Mouse (Mus musculus) ES-E14 (cell line): Measurements from ENCODE around the gene Gbf1. TPM values are rescaled to one million over a fixed set of nuclear protein-coding genes. Genes with fewer than 3 reads are reported as not detected.
"Not testable (repeated sequence)": the region's sequence is repeated elsewhere in the genome, so short reads cannot be mapped to it uniquely, and the experiment has no call there.

ENCODE experiments used
- DNase-seq: peaks from one replicate; pipeline ENCODE4 v3.0.0-alpha.2; 2013; ENCODE audit warnings: low read depth, low spot score
- H3K27ac ChIP-seq: 2 replicates; pipeline ENCODE4 v1.5.1; 2012; ENCODE audit warnings: low read depth, mild to moderate bottlenecking, low read length, moderate library complexity, mixed read lengths; ENCODE audit not compliant: poor library complexity, insufficient read depth, severe bottlenecking
- H3K36me3 ChIP-seq: 2 replicates; pipeline ENCODE4 v1.6.1; 2012; ENCODE audit warnings: mild to moderate bottlenecking, low read length, moderate library complexity, mixed read lengths; ENCODE audit not compliant: control insufficient read depth, poor library complexity, insufficient read depth, severe bottlenecking
- H3K4me1 ChIP-seq, 2 experiments: fragments of 150-350 bp in 1 of 2; sonication (generic) in 1 of 2; 2 replicates each; pipeline ENCODE4 v1.6.1; 2012; ENCODE audit warnings: low read length in 2 of 2, mild to moderate bottlenecking in 1 of 2, mixed read lengths in 1 of 2; ENCODE audit not compliant: control insufficient read depth in 2 of 2, insufficient read depth in 2 of 2, poor library complexity in 1 of 2
- H3K4me3 ChIP-seq, 2 experiments: fragments of 150-350 bp in 1 of 2; sonication (generic) in 1 of 2; 2 replicates each; pipeline ENCODE4 v1.5.1; 2012; ENCODE audit warnings: low read length in 2 of 2, low read depth in 1 of 2, mild to moderate bottlenecking in 1 of 2, mixed read lengths in 1 of 2; ENCODE audit not compliant: insufficient read depth in 1 of 2, poor library complexity in 1 of 2, severe bottlenecking in 1 of 2
- H3K9ac ChIP-seq: 2 replicates; pipeline ENCODE4 v1.6.1; 2012; ENCODE audit warnings: low read depth, mild to moderate bottlenecking, low read length, mixed read lengths; ENCODE audit not compliant: poor library complexity, insufficient read depth, severe bottlenecking
- H3K9me3 ChIP-seq: fragments of 150-350 bp; sonication (generic); 2 replicates; pipeline ENCODE4 v1.6.1; 2012; ENCODE audit warnings: low read depth, mild to moderate bottlenecking, low read length; ENCODE audit not compliant: control insufficient read depth, insufficient read depth
- CHD2 ChIP-seq: IDR thresholded peaks from 2 replicates; pipeline ENCODE4 v1.6.1; 2014; ENCODE audit warnings: mild to moderate bottlenecking, low read depth, low read length, inconsistent platforms
- HCFC1 ChIP-seq: IDR thresholded peaks from 2 replicates; pipeline ENCODE4 v1.6.1; 2012; ENCODE audit warnings: low read length, inconsistent platforms, borderline replicate concordance; ENCODE audit not compliant: insufficient read depth
- MAFK ChIP-seq: IDR thresholded peaks from 2 replicates; pipeline ENCODE4 v1.6.1; 2014; ENCODE audit warnings: mild to moderate bottlenecking, low read depth, low read length, inconsistent platforms; ENCODE audit not compliant: insufficient read depth
- ZC3H11A ChIP-seq: IDR thresholded peaks from 2 replicates; pipeline ENCODE4 v1.6.1; 2012; ENCODE audit warnings: low read depth, mild to moderate bottlenecking, inconsistent platforms, low read length, borderline replicate concordance
- ZNF384 ChIP-seq: IDR thresholded peaks from 2 replicates; pipeline ENCODE4 v1.6.1; 2012; ENCODE audit warnings: low read depth, low read length, inconsistent platforms
- in situ Hi-C, 2 experiments: fragments of 600-800 bp; cut with MboI; formaldehyde crosslinking; loops; one replicate each; pipeline ENCODE4 v1.15.1; 2025; ENCODE audit warnings: low sequenced_read_pairs in 2 of 2, inconsistent platforms in 1 of 2; ENCODE audit not compliant: unreplicated experiment in 2 of 2
- total RNA-seq: library from RNA; depleted of rRNA; stranded (reverse); fragments of 300-350 nt; gene quantifications from 2 replicates; pipeline ENCODE4 v1.2.3, GENCODE M21; 2012

Gene Gbf1
- total RNA-seq, 1 experiment: 29.0 TPM

DNA sequence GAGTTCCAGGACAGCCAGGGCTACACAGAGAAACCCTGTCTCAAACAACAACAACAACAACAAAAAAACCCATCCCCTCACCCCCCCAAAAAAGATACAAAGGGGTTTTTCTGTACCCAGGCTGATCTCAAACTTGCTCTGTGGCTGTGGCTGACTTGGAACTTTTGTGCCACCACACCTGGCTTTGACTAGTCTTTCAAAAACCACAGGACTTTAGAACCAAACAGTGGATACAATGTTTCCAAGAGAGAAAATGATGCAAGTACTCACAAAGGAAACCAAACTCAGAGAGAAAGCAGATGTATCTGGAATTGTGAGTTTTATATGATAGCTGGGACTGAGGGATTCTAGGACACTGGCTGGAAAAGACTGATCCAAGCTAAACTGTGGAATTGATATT, 27.7 kb upstream of the Gbf1 start:
- in situ Hi-C loops: no loop called here
- H3K9ac ChIP-seq: no peak overlapping the region
- TF ChIP-seq CHD2 (no peak), MAFK (no peak), ZNF384 (no peak), HCFC1 (no peak), ZC3H11A (no peak)

DNA sequence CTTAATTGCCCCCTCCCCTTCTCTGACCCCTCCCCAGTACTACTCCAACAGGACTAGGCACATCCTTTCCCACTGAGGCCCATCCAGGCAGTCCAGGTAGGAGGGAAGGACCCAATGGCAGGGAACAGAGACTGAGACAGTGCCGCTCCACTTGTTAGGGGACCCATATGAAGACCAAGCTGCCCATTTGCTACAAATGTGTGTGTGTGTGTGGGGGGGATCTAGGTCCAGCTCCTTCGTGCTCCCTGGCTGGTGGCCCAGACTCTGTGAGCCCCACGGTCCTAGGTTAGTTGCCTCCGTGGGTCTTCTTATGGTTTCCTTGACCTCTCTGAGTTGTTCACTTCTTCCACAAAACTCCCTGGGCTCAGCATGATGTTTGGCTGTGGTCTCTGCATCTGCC, 26.0 kb upstream of the Gbf1 start:
- Histone ChIP-seq H3K9me3 (no peaks in the 10 kb centered on the region), H3K4me1 (no peaks in the 10 kb centered on the region), H3K27ac (no peak overlapping the region), H3K4me3 (no peak overlapping the region), H3K36me3 (no peaks in the 10 kb centered on the region), H3K9ac (no peak overlapping the region)
- no peak for TF ChIP-seq MAFK
- TF ChIP-seq ZC3H11A: no peak
- no peak for TF ChIP-seq ZNF384
- TF ChIP-seq CHD2: no peak
- TF ChIP-seq HCFC1: no peak
- in situ Hi-C loops: no loop called here
- no peak for DNase-seq

More for the DNA sequence above, 27.7 kb upstream of the Gbf1 start:
- H3K4me1 ChIP-seq: no peaks in the 10 kb centered on the region
- no peak overlapping the region for H3K4me3 ChIP-seq
- H3K9me3 ChIP-seq: no peaks in the 10 kb centered on the region
- DNase-seq: no peak
- no peaks in the 10 kb centered on the region for H3K36me3 ChIP-seq
- no peak overlapping the region for H3K27ac ChIP-seq

- DNase-seq, H3K27ac ChIP-seq, H3K9ac ChIP-seq, H3K9me3 ChIP-seq, H3K4me3 ChIP-seq, H3K36me3 ChIP-seq, H3K4me1 ChIP-seq: not testable (repeated sequence)
- in situ Hi-C loops: loop anchor here (10.0 kb wide), 1 partner anchor 125 kb away; no protein-coding TSS in a partner anchor
These were observed 22.6 kb upstream of the Gbf1 start for GRCm38 (mm10) chr19:46129737-46130136.

DNA sequence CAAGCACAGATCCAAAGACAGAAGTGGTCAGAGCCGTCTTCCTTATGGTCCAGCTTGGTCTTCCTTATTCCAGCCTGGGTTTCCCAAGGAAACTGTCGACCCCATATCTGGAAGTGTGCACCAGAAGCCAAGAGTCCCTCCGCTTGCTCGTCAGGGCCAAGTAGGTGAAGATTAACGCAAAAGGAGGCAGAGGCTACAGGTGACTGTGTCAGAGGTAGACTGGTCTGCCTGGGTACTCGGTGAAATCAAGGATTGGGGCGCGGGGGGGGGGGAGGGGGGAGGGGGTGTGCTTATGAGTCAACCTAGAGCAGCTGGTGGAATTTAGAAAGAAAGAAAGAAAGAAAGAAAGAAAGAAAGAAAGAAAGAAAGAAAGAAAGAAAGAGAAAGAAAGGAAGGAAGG, 21.0 kb upstream of the Gbf1 start:
- Histone ChIP-seq H3K4me3 (0 out of 4 replicates have a peak overlapping the region, but pooled peaks of 1 of the 2 experiments have one; percentile 6), H3K36me3 (no peaks in the 10 kb centered on the region), H3K9ac (no peak overlapping the region), H3K27ac (no peak overlapping the region), H3K4me1 (0 out of 4 replicates have a peak, but pooled peaks cover 0 to 3% of the 10 kb centered on the region in 2 experiments), H3K9me3 (no peaks in the 10 kb centered on the region)
- no peak for DNase-seq
- TF ChIP-seq ZNF384 (no peak), ZC3H11A (no peak), CHD2 (no peak), HCFC1 (no peak), MAFK (no peak)
- in situ Hi-C loops: loop anchor here (10.0 kb wide), 1 partner anchor 124 kb away; no protein-coding TSS in a partner anchor

GRCm38 (mm10) chr19:46131694-46132525, 20.4 kb upstream of the Gbf1 start, which contains the start of gene Elovl3:
Gene Elovl3 (plus strand): TSS chr19:46131897.
- in situ Hi-C loops: loop anchor here (10.0 kb wide), 1 partner anchor 123 kb away; no protein-coding TSS in a partner anchor
- no peak within 1 kb of the TSS for H3K9ac ChIP-seq

More at GRCm38 (mm10) chr19:46131694-46132525, 20.4 kb upstream of the Gbf1 start, which contains the start of gene Elovl3:
- Histone ChIP-seq H3K4me1 (0 out of 4 replicates have a peak, but pooled peaks cover 0 to 3% of the 10 kb centered on the region in 2 experiments), H3K27ac (no peak within 1 kb of the TSS), H3K4me3 (peak within 1 kb of the TSS; percentile 5 to 6; a peak in 2 of 4 replicates), H3K9me3 (no peaks in the 10 kb centered on the region), H3K36me3 (no peaks in the 10 kb centered on the region)
- no peak for TF ChIP-seq CHD2
- no peak for TF ChIP-seq ZNF384
- no peak for TF ChIP-seq MAFK
- TF ChIP-seq HCFC1: no peak
- no peak for TF ChIP-seq ZC3H11A
- DNase-seq: no peak
